Mouse (Mus musculus) frontal cortex, postnatal 36 days (tissue): Measurements from ENCODE around the gene Pskh1.

Source experiments
- DNase-seq, 2 experiments: peaks; one replicate each; pipeline ENCODE4 v3.0.0; 2022; ENCODE audit warnings: low spot score in 2 of 2

Pskh1 gene

GRCm38 (mm10) chr8:105892432-105892831, 7.8 kb upstream of the Pskh1 start:
- DNase-seq: peak in 1 of 2 experiments; percentile 26

GRCm38 (mm10) chr8:105893339-105893738, 6.9 kb upstream of the Pskh1 start, which contains the start of gene Nrn1l:
Gene Nrn1l, plus strand, starts transcription at chr8:105893567.
- DNase-seq: peak; percentile 79 to 87

- DNase-seq: no peak
Observed at GRCm38 (mm10) chr8:105897801-105898480, 2.3 kb upstream of the Pskh1 start.

GRCm38 (mm10) chr8:105900941-105901616, 838 bp downstream of the Pskh1 start:
- DNase-seq: no peak

GRCm38 (mm10) chr8:105919390-105919789, 19.1 kb downstream of the Pskh1 start:
- no peak for DNase-seq

GRCm38 (mm10) chr8:105925123-105925522, 24.9 kb downstream of the Pskh1 start:
- peak in 1 of 2 experiments; percentile 49 for DNase-seq

GRCm38 (mm10) chr8:105930602-105931001, 30.4 kb downstream of the Pskh1 start:
- DNase-seq: peak; percentile 85 to 88

- DNase-seq: peak; percentile 65 to 76
Observed at GRCm38 (mm10) chr8:105931271-105931670, 31.0 kb downstream of the Pskh1 start.

GRCm38 (mm10) chr8:105932525-105932924, 32.3 kb downstream of the Pskh1 start:
- no peak for DNase-seq

GRCm38 (mm10) chr8:105933762-105934161, 33.5 kb downstream of the Pskh1 start, which contains the start of gene Ctrl:
Gene Ctrl, minus strand, starts transcription at chr8:105933862.
- DNase-seq: no peak

GRCm38 (mm10) chr8:105935105-105935504, 34.9 kb downstream of the Pskh1 start:
- DNase-seq: no peak

GRCm38 (mm10) chr8:105935863-105936603, 35.8 kb downstream of the Pskh1 start:
- DNase-seq: no peak

GRCm38 (mm10) chr8:105936866-105937475, 36.7 kb downstream of the Pskh1 start:
- peak; percentile 87 for DNase-seq

GRCm38 (mm10) chr8:105937496-105938305, 37.5 kb downstream of the Pskh1 start:
- DNase-seq: peak; percentile 54 to 60

- no peak for DNase-seq
Observed at GRCm38 (mm10) chr8:105938306-105938669, 38.0 kb downstream of the Pskh1 start, which contains the start of gene Psmb10. Gene Psmb10, minus strand, starts transcription at chr8:105938444.

- no peak for DNase-seq
Observed at GRCm38 (mm10) chr8:105942026-105942425, 41.8 kb downstream of the Pskh1 start.

- DNase-seq: no peak
Observed at GRCm38 (mm10) chr8:105942542-105942941, 42.3 kb downstream of the Pskh1 start.

GRCm38 (mm10) chr8:105943321-105943739, 43.1 kb downstream of the Pskh1 start, which contains the start of gene Lcat:
Gene Lcat, minus strand, starts transcription at chr8:105943382.
- DNase-seq: peak in 1 of 2 experiments; percentile 44

GRCm38 (mm10) chr8:105949350-105949749, 49.1 kb downstream of the Pskh1 start:
- DNase-seq: peak in 1 of 2 experiments; percentile 57

GRCm38 (mm10) chr8:105951057-105951659, 50.9 kb downstream of the Pskh1 start:
- DNase-seq: no peak
